Mouse (Mus musculus) lung, adult 18-20 months (tissue): Measurements from ENCODE around the gene Zzz3.

Experiments used
- DNase-seq, 2 experiments: peaks; one replicate each; pipeline ENCODE4 v3.0.0; 2022; ENCODE audit warnings: mixed read lengths in 2 of 2

Gene Zzz3

DNA sequence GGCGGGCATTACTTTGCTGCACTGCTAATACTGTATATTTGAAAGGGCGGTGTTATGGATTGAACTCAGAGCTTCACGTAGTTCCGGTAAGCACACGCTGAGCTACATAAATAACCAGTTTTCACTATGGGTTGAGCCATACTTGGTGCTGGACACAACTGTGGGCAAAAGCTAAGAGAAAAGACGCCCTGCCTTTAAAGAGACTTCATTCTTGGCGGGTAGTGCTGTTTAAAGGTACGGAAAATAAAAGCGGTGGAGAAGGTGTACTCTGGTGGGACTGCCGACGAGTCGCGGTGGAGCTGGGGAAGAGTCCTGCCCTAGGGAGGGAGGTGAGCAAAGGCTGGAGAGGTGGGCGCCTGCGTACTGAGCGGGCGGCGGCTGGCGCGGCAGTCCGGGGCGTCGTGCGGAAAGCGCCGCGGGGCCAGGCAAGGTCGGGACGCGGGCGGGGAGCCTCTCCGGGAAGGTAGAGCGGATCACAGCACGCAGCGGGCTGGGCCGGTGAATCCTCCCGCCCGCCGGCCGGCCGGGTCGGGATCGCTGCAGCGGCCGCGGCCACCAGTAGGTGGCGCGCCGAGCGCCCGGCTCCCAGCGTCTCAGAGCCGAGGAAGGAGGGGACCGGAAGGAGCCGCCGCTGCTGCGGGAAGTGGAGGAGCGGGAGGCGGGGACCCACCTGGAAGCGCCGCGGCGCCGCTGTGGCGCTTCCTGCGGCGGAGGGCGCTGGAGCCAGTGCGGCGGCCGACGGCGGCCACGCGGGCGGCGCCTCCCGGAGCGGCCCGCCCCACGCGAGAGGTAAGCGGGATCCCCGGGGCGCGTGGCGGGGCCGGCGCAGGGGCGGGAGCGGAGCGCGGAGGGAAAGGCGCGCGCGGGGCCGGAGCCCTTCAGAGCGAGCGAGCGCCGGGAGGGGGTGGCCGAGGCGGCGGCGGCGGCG is at the start of gene Zzz3:
Gene Zzz3, plus strand, starts transcription at position 124 of the 928 bp plus-strand sequence.
- DNase-seq, result peak; percentile 90 to 93

DNA sequence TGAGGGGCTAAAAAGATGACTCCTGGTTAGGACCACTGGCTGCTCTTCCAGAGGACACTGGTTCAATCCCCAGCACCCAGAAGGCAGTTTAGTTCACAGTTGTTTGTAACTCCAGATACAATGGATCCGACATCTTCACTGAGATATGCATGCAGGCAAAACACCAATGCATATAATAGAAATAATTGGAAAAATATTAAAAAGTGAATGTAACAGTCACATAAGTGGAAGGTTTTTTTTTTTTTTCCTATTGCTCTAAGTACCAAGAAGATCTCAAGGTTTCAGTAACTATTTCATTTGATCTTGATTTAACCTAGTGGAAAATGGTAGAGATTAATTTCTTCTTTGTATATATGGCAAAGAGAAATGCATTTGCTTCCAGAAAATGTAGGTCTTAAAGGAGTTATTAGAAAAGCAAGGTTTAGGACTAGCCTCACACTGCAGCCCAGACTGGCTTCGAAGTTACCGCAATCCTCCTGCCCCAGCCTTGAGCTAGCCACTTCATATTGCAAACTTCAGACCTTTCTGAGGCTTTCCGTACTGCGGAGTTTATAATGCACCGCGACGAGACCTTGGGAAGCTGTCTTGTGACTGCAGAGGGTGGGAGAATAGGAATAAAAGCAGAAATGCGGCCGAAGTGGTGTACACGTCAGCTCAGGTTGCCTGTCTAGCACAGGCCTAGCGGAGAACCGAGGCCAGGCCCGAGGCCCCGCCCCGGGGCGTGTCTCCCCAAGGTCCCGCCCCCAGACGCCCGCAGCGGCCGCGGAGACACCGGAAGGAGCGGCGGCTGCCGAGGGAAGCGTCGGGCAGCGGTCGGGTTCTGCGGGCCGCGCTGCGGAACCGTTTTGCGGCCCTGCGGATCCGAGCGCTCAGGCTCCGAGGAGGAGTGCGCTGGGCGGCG is 49.3 kb upstream of the Zzz3 start, which contains the start of gene Usp33:
Gene Usp33, plus strand, starts transcription at position 747 of the 901 bp plus-strand sequence.
- peak; percentile 93 to 95 for DNase-seq

DNA sequence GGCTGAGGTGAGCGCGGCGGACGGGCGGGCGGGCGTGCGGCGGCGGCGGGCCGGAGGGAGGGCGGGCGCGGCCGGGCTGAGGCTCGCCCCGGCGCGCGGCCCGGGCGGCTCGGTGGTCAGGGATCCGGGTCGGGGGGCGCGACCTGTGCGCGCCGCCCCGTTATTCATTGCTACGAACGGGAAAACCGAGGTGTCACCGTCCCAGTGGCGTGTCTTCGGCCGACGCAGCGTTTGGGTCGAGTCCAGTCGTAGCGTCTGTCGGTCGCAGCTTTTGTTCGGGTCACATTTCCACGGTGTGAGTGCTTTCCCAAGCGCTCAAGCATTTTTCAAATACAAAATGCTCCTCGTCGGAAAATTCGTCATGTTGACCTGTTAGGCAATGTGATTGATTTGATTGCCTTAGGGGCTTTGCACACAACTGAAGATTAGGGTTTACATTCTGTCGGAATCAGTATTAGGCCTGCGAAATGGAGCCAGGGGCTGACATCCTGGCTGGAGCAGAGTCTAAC is 48.6 kb upstream of the Zzz3 start:
- DNase-seq, result peak; percentile 42

DNA sequence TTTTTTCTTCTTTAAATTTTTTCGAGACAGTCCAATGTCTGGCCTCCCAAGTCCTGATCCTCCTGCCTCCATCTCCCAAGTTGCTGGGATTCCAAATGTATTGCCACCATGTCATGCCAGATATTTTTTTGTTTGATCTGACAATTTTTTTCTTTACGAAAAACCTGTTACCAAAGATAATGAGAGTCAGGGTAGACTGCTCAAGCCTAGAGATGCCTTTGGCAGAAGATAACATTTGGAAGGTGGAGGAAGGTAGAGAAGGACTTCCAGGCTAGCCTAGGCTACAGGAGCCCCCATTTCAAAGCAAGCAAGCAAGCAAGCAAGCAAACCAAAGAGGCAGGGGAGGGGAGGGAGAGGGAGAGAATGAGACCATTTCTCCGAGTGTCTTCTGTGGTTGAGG is 48.0 kb upstream of the Zzz3 start:
- no peak for DNase-seq

DNA sequence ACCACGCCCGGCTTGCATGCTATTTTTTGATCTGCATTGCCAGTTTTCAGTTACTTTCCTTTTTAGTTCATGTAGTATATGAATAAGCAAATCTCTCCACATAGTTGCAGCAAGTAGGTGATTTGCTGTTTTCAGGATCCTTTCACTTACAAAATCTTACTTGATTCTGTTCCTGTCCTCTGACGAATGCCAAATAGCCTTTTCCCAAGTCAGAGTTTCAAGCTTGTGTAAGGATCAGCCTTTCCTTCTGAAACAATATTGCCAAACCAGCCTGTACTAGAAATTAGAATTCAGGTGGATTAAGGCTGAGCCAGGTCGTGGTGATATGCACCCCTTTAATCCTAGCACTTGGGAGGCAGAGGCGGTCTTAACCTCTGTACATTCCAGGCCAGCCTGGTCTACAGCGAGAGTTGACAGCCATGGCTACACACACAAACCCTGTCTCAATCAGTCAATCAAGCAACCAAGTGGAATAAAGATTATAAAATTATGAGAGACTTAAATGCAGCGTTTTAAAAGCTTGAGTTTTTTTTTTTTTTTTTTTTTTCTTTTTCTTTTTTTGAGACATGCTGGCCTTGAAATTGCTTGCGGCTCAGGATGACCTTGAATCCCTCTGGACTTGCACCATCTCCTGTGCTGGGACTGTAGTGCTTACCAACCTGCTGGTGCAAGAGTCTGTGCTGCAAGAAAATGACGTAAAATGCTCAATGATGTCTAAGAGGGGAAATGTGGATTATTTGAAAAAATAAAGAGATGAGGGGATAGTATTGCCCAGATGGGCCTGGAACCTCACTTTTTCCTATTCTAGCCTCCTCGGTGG is 47.1 kb upstream of the Zzz3 start:
- DNase-seq, result no peak

DNA sequence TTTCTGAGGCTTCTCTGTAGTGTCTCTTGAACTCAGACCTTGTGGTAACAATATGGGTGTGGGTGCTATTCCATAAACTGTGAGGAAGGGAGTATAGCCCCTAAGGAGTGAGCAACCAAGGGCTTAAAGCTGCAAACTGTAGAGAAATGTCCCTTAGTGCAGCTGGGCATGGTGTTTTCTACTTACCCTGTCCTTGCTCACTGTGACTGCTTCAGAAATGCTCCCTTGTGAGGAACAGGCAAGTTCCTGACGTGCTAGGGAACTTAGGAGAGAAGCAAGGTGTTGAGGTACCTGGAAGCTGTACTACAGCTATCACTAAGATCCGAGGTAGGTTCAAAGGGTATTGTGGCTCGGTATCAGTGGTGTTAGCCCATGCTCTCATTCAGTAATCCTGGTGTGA is 44.8 kb upstream of the Zzz3 start:
- no peak for DNase-seq

DNA sequence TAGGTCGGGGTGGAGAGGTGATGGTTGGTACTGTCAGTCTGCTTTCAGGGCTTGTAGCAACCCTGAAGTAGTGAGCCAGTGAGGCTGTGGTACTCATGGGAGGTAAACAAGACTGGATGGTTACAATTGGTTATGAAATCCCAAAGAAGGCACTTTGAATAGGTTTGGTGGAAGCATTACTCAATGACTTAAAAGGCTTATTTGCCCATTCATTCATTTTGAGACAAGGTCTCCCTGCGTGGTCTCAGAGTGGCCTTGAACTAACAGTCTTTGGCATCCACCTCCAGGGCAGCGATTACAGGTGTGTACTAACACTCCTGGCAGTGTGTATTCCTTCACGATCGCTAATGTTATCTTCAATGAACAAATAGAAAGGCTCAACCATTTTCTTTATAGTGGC is 44.3 kb upstream of the Zzz3 start:
- no peak for DNase-seq

DNA sequence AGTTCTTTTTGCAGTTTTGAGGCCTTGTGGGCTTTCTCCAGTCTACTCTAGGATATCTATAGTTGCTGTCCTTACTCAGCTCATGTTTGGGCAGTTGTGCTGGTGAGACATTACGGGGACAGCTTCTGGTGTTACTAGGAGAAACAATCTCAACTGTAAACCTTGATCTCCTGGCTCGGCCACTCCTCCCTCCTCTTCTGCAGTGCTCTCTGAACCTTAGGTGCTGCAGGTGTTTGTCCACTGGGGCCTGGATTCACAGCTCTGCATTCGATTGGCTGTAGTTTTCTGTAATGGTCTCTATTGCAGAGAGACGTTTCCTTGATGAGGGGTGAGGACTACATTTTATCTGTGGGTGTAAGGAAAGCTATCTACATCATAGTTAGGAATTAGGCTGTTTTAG is 43.0 kb upstream of the Zzz3 start:
- DNase-seq, result no peak

DNA sequence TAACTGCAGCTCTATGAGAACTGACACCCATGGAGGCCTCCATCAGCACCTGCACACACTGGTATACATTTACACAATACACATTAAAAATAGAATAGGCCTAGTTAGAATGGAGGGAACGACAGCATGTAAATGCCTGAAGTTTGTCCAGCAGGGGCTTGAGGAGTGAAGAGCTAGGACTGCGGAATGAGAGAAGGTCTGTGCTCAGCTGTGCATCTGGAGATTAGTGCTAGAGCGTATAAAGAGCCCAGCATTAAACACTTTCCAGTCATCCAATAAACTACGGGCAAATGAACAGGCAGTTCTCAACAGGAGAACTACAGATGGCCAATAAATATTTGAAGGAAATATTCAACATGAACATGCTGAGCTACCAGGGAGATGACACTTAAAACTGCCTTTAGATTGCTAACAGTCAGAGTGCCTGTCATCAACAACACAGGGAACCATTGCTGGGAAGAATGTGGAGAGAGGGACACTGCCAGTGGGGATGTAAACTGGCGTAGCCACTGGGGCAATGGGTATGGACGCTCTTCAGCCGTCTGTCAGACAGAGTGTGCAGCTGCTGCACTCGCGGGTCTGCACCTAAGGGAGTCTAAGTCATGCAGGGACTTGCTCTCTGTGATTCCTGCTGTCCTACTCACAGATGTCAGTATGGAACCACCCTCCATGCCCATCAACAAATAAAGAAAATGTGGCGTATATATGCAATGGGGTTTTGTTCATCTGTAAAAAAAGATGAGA is 41.7 kb upstream of the Zzz3 start:
- DNase-seq, result no peak

DNA sequence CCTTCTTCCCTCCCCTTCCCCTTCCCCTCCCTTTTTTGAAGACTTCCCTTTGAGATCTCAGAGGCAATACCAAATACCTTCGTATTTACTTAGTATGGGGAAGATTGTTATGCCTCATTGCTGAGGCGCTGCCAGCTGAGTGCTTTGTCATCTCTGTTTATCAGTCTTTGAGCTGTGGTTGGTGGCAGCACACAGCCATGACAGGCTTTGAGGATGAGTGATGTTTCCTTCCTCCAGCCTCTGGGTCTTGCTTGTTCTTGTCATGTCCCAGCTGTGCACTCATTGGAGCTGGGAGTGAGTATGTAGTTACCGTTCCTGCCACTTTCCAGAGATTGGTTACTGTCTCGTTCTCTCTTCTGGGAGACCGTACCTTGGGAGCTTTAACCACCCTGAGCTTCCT is 39.9 kb upstream of the Zzz3 start:
- DNase-seq, result peak; percentile 50 to 65

DNA sequence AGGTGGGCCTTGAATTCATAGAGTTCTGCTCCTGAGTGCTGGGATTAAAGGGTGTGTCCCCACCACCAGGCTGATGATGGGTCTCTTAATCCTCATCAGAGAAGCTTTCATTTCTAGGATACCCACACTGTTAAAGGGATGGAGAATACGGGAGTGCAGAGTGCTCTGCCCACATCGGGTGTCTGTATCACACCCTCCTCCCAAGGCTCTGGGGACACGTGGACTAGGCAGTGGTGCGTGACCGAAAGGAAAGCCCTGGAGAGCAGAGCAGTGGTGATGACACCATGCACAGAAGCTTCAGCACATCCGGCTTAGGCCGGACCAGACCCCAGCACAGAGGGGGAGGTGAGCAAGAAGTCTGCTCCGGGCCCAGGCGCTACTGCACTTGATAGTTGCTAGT is 38.5 kb upstream of the Zzz3 start:
- no peak for DNase-seq

DNA sequence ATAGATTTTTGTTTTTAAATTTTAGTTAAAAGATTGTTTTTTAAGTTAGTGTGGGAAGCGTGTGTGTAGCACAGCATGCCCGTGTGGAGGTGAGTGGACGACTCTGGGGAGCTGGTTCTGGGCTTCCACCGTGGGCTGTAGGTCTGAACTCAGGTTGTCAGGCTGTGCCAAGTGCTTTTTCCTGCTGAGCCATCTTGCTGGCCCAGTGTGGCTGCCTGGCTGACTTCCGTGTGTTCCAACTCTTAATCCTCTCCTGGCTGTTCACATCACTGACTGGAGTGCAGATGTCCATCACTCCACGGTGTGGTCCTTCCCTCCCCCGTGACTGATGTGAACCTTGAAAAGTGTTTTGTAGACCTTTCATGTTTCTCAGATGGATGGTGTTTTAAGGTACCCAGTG is 36.1 kb upstream of the Zzz3 start:
- DNase-seq, result no peak

DNA sequence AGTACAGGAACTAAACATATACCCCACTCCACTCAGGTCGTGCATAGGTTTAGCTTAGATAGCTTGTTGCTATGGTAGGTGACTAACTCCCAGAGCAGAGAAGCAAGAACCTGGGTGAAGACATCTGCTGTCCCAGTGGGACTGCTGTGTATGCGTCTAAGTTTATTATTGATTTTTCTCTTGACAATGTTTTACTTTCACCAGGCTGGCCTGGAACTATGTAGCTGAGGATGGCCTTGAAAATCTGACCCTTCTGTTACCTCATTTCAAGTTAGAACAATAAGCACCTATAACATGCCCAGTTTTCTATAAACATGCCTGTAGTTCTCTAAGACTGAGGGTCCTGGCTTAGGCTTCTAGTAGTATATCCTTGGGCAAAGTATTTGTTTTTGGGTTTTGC is 31.1 kb upstream of the Zzz3 start:
- DNase-seq, result no peak

DNA sequence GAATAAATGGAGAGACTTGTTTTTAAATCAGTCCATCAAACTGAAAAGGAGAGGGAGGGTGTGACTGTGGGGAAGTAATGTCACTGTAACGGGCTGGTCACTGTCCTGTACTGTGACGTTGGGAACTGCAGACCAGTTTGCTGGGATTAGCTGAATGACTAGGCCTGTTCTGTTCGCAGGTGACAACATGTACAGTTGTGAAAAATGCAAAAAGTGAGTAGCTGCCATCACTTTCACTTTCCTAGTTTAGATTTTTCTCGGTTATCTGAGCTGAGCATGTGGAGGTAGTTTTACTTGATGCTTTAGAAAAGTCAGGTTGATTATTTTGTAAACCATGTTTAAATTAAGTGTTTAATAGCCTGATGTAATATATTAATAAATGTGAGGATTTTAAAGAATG is 19.2 kb upstream of the Zzz3 start:
- DNase-seq, result no peak

DNA sequence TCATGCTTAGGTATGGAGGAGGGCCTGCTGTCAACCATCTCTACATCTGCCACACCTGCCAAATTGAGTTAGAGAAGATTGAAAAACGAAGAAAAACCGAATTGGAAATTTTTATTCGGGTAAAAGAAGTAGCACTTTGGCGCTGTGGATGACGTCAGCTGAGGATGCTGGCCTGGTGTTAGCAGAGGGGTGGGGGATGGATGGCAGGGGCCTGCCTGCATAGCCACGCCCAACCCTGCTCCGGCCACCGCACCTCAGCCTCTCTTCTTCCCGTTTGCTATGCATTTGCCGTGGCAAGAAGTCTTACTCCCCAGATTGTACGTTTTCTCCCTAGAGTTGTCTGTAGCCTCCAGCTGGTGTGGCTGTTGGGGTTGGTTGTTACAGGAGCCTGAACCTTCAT is 11.2 kb upstream of the Zzz3 start:
- no peak for DNase-seq

DNA sequence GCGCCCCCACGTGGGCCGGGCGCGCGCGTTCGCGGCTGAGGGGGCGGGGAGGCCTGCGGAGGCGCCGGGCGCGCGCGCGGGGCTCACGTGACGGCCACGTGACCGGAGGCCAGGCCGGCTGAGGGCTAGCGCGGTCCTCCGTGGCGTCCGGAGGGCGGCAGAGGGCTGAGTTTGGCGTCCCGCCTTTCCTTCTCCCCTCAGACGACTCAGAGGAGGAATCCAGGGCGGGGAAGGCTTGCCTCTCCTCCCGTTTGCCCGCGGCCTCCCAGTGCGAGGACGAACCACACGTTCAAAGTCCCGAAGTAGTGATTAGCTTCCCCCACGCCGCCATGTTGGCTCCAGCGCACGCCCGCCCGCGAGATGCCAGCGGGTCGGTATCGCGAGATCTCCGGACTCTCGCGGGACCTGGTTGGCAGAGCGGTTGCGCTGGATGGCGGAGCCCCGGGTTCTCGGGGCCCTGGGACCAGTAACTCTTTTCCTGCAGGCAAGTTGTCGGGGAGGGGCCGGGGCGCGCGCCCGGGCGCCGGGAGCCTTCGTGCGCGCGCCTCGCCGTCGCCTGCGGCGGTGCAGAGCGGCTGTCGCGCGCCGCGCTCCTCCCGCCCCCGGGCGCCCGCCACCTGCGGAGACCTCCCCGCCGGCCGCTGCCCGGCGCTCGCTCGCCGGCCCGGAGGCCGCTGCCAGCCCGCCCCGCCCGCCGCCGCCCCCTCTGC is 1.2 kb downstream of the Zzz3 start:
- peak; percentile 96 to 97 for DNase-seq

DNA sequence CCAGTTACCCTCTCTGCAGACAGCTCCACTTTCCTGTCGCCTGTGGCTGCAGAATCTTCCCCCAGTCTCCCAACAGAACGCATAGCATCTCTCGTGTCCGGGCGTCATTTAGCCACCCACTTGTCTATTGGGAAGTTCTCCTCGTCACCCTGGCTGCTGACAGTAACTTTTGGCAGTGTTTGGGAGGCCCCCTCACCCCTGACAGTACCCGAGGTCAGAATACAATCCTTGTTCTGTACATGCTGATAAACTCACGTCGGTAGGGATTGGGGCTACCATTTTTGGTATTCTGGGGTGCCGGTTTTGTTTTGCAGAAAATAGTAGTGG is 1.7 kb downstream of the Zzz3 start:
- DNase-seq, result peak; percentile 21 to 24

DNA sequence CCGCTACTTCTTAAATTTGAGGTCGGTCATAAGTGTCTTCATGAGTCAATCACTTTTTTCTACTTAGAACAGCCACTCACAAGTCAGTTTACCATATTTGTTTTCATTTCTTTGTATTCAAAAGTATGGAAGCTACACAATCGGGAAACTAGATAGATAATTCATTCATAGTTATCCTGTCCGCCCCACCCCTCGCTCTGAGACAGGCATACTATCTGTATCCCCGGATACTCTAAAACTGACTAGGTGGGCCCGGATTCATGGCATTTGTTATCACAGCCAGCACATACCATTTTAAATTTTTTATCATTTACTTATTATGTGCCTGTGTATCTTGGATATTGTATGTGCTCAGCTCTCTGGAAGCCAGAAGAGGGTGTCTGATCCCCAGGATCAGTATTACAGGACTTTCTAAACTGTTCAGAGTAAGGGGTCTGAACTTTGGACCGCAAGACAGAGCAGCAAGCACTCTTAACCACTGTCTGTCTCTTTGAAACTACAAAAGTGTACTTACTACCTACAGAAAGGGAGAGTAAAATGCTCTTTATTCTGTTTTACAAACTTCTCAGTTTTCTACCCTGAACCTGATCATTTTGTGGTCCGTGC is 2.2 kb downstream of the Zzz3 start:
- DNase-seq, result no peak

DNA sequence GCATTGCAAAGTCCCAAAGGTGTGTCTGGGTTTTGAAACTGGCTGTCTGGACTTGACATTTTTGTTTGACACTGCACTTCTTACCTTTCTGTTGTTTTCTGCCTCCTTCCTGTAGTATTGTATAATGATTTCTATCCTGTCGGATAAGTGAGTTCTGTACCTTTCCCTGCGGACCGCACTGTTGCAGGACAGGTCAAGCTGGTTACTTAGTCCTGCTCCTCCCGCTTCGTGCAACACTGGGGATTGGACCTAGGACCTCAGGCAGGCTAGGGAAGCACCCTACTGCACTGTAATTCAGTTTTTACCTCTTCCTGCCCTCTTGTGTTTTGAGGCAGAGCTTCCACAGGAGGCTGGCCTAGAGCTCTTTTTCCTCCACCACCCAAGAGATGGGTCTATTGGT is 5.2 kb downstream of the Zzz3 start:
- peak in 1 of 2 experiments; percentile 18 for DNase-seq

DNA sequence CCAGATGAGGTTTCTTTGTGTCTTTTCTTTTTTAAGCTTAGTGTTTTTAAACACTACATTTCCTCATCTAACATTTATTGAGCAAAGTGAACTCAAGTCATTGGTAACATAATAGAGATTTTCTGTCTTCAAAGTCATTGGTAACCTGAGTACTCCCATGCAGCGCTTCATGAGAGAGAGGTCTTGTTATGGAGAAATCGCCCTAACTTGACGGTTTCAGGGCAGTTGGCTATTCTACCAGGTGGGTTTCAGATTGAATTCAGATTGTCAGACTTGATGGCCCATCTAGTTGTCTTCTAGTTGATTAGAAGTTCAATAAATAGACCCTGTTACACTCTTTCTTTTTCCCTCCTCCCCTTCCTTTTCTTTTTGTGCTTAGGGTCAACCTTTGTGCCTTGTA is 5.6 kb downstream of the Zzz3 start:
- no peak for DNase-seq
